Mouse (Mus musculus) ES-E14 (cell line): ENCODE data around the gene Clptm1. TPM values are rescaled to one million over a fixed set of nuclear protein-coding genes. Genes with fewer than 3 reads are reported as not detected.

Experiments
- DNase-seq: peaks from one replicate; pipeline ENCODE4 v3.0.0-alpha.2; 2013; ENCODE audit warnings: low read depth, low spot score
- H3K27ac ChIP-seq: 2 replicates; pipeline ENCODE4 v1.5.1; 2012; ENCODE audit warnings: low read depth, mild to moderate bottlenecking, low read length, moderate library complexity, mixed read lengths; ENCODE audit not compliant: poor library complexity, insufficient read depth, severe bottlenecking
- H3K36me3 ChIP-seq: 2 replicates; pipeline ENCODE4 v1.6.1; 2012; ENCODE audit warnings: mild to moderate bottlenecking, low read length, moderate library complexity, mixed read lengths; ENCODE audit not compliant: control insufficient read depth, poor library complexity, insufficient read depth, severe bottlenecking
- H3K4me1 ChIP-seq, 2 experiments: fragments of 150-350 bp in 1 of 2; sonication (generic) in 1 of 2; 2 replicates each; pipeline ENCODE4 v1.6.1; 2012; ENCODE audit warnings: low read length in 2 of 2, mild to moderate bottlenecking in 1 of 2, mixed read lengths in 1 of 2; ENCODE audit not compliant: control insufficient read depth in 2 of 2, insufficient read depth in 2 of 2, poor library complexity in 1 of 2
- H3K4me3 ChIP-seq, 2 experiments: fragments of 150-350 bp in 1 of 2; sonication (generic) in 1 of 2; 2 replicates each; pipeline ENCODE4 v1.5.1; 2012; ENCODE audit warnings: low read length in 2 of 2, low read depth in 1 of 2, mild to moderate bottlenecking in 1 of 2, mixed read lengths in 1 of 2; ENCODE audit not compliant: insufficient read depth in 1 of 2, poor library complexity in 1 of 2, severe bottlenecking in 1 of 2
- H3K9ac ChIP-seq: 2 replicates; pipeline ENCODE4 v1.6.1; 2012; ENCODE audit warnings: low read depth, mild to moderate bottlenecking, low read length, mixed read lengths; ENCODE audit not compliant: poor library complexity, insufficient read depth, severe bottlenecking
- H3K9me3 ChIP-seq: fragments of 150-350 bp; sonication (generic); 2 replicates; pipeline ENCODE4 v1.6.1; 2012; ENCODE audit warnings: low read depth, mild to moderate bottlenecking, low read length; ENCODE audit not compliant: control insufficient read depth, insufficient read depth
- CHD2 ChIP-seq: IDR thresholded peaks from 2 replicates; pipeline ENCODE4 v1.6.1; 2014; ENCODE audit warnings: mild to moderate bottlenecking, low read depth, low read length, inconsistent platforms
- HCFC1 ChIP-seq: IDR thresholded peaks from 2 replicates; pipeline ENCODE4 v1.6.1; 2012; ENCODE audit warnings: low read length, inconsistent platforms, borderline replicate concordance; ENCODE audit not compliant: insufficient read depth
- MAFK ChIP-seq: IDR thresholded peaks from 2 replicates; pipeline ENCODE4 v1.6.1; 2014; ENCODE audit warnings: mild to moderate bottlenecking, low read depth, low read length, inconsistent platforms; ENCODE audit not compliant: insufficient read depth
- ZC3H11A ChIP-seq: IDR thresholded peaks from 2 replicates; pipeline ENCODE4 v1.6.1; 2012; ENCODE audit warnings: low read depth, mild to moderate bottlenecking, inconsistent platforms, low read length, borderline replicate concordance
- ZNF384 ChIP-seq: IDR thresholded peaks from 2 replicates; pipeline ENCODE4 v1.6.1; 2012; ENCODE audit warnings: low read depth, low read length, inconsistent platforms
- in situ Hi-C, 2 experiments: fragments of 600-800 bp; cut with MboI; formaldehyde crosslinking; loops; one replicate each; pipeline ENCODE4 v1.15.1; 2025; ENCODE audit warnings: low sequenced_read_pairs in 2 of 2, inconsistent platforms in 1 of 2; ENCODE audit not compliant: unreplicated experiment in 2 of 2
- total RNA-seq: library from RNA; depleted of rRNA; stranded (reverse); fragments of 300-350 nt; gene quantifications from 2 replicates; pipeline ENCODE4 v1.2.3, GENCODE M21; 2012

Gene Clptm1
- total RNA-seq, 1 experiment: 129 TPM

DNA sequence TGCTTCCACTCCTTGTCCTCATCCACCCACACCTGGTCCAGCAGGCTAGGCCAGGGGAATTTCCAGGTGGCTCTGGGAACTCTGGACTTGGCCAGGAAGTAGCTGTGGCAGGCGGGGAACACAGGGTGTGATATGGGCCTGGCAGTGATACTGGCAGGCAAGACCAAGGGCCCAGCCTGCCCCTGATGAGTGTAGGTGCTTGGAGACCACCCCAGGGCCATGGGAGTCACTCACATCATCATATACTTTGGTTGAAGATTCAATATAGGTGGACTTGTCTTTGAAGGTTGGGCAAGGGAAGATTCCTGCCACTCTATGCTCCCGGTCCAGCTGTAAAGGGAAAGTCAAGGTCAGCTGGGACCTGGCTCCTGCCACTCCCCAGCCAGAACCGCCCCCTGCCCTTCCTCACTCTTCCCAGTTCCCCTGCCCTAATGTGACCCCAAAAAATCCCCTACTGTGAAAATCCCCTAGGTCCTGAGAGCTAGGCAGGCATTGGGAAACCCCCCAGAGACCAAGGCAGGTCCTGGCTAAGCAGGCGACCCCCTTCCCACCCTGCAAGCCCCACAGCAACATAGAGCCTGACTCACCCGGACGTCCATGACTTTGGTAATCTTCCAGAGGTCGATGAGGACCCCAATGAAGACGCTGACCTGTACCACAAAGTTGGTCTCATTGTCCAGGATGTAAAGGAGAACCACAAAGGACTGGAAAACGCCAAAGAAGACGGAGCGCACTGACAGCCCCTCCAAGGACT lies 29.6 kb downstream of the Clptm1 start:
- TF ChIP-seq HCFC1 (no peak), CHD2 (no peak), ZC3H11A (no peak), ZNF384 (no peak), MAFK (no peak)
- Histone ChIP-seq H3K9ac (no peak overlapping the region), H3K4me3 (no peak overlapping the region), H3K4me1 (no peaks in the 10 kb centered on the region), H3K36me3 (peaks cover 62% of the 10 kb centered on the region), H3K27ac (no peak overlapping the region), H3K9me3 (no peaks in the 10 kb centered on the region)
- DNase-seq: no peak
- in situ Hi-C loops: no loop called here

- no peak for DNase-seq
- Histone ChIP-seq H3K27ac (no peak overlapping the region), H3K36me3 (peaks cover 62% of the 10 kb centered on the region), H3K4me3 (no peak overlapping the region), H3K4me1 (no peaks in the 10 kb centered on the region), H3K9ac (no peak overlapping the region), H3K9me3 (no peaks in the 10 kb centered on the region)
- TF ChIP-seq ZC3H11A: no peak
- TF ChIP-seq MAFK: no peak
- no peak for TF ChIP-seq HCFC1
- no peak for TF ChIP-seq CHD2
- no peak for TF ChIP-seq ZNF384
- in situ Hi-C loops: no loop called here
These were observed 30.2 kb downstream of the Clptm1 start for GRCm38 (mm10) chr7:19634591-19634990.

GRCm38 (mm10) chr7:19633855-19634254 lies 31.0 kb downstream of the Clptm1 start:
- H3K9ac ChIP-seq: no peak overlapping the region

DNA sequence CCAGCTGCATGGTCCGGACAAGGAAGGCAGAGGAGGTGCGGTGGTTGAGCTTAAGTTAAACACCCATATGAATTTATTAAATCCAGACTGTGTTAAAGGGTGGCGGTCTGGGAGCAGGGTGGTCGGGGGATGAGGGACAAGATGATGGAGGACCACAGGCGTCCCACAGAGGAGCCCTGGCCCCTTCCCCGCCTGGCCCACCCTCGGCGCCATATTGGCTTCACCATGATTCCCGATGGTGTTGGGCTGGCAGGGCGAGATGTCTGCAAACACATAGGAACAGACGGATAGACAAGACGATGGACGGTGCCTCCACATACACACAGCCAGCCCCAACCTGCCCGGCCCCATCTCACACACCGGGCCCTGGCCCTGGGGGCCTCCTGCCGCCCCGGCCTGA lies 31.6 kb downstream of the Clptm1 start:
- no peak for DNase-seq
- no peaks in the 10 kb centered on the region for H3K4me1 ChIP-seq
- no peak overlapping the region for H3K4me3 ChIP-seq
- TF ChIP-seq CHD2 (no peak), ZNF384 (no peak), HCFC1 (no peak), MAFK (no peak)
- H3K9ac ChIP-seq: no peak overlapping the region
- in situ Hi-C loops: no loop called here
- H3K36me3 ChIP-seq: peaks cover 50% of the 10 kb centered on the region
- peak overlapping the region; percentile 16; the same call in 1 of the 2 replicates for H3K27ac ChIP-seq
- no peaks in the 10 kb centered on the region for H3K9me3 ChIP-seq

More at GRCm38 (mm10) chr7:19633855-19634254, 31.0 kb downstream of the Clptm1 start:
- Histone ChIP-seq H3K36me3 (peaks cover 56% of the 10 kb centered on the region), H3K4me1 (no peaks in the 10 kb centered on the region), H3K9me3 (no peaks in the 10 kb centered on the region), H3K27ac (no peak overlapping the region), H3K4me3 (no peak overlapping the region)
- TF ChIP-seq MAFK (no peak), ZNF384 (no peak), HCFC1 (no peak)
- DNase-seq: no peak
- in situ Hi-C loops: no loop called here

GRCm38 (mm10) chr7:19632720-19633119 lies 32.1 kb downstream of the Clptm1 start:
- no peak for DNase-seq
- H3K9ac ChIP-seq: no peak overlapping the region
- H3K27ac ChIP-seq: no peak overlapping the region
- peaks cover 46% of the 10 kb centered on the region for H3K36me3 ChIP-seq
- in situ Hi-C loops: no loop called here
- no peak for TF ChIP-seq ZNF384
- TF ChIP-seq CHD2: no peak
- TF ChIP-seq HCFC1: no peak
- H3K9me3 ChIP-seq: no peaks in the 10 kb centered on the region
- H3K4me3 ChIP-seq: no peak overlapping the region
- H3K4me1 ChIP-seq: no peaks in the 10 kb centered on the region; a peak in 1 of 4 replicates
